In the genomic region with DNA sequence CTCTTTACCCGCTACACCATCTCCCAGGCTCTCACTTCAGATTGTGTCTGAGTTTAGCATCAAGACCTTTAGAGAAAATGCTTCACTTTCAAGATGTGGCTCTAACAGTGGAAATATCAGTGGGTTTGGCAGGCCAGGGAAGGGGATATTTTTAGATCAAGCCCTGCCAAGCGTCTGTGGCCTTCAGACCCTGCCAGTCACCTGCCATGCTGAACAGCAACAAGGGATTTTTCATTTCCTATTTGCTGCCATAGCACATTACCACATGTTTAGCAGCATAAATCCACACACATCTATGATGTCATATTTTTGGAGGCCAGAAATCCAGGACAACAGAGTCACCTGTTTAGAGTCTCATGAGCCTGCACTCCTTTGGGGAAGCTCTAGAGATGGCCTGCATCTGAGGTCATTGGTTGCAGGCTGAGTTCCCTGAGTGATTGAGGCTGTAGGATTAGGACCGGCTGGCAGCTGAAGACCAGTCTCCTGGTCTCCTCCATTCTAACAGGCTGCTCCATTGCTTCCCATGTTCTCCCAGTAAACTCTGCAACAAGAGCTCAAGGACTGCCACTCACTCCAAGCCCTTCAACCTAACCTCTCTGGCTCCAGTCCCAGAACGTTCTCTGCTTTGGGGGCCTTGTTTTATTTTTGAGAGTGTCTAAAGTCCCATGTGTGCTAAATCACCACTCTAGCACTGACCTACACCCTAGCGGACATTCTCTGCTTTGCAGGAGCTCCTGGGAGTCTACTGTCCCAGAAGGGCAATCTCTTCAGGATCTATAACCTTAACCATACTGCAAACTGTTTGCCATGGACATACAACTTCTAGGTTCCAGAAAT, we compare ENCODE assay signal across 12 mouse cellular contexts. TPM values are rescaled to one million over a fixed set of nuclear protein-coding genes. Genes with fewer than 3 reads are reported as not detected.
DNase-seq lines count a peak whose midpoint lies in the region; ATAC-seq and TF ChIP-seq lines count a peak whose summit lies in the region.
"Had no signal": no experiment of that assay in that cellular context is flagged by ENCODE, and none has a peak within 500 bp of the region (broad histone marks: within the 10 kb centered on the region; RNA-seq: fewer than 3 reads in every experiment).

No protein-coding gene starts in this region.

- DNase-seq in heart, adult 11 months = peak; percentile 93
- no peak for DNase-seq in heart, embryonic 10.5 days (ENCODE audit: low spot score)
- peak; percentile 25 to 47 for DNase-seq in heart, adult 9 months (ENCODE audit: low spot score in 2 of 2)
- peak; percentile 7 to 43 for DNase-seq in kidney, postnatal 25 days
- DNase-seq in c-Kit-positive CD71-positive TER-119-positive erythroid progenitor cells, embryonic 14.5 days (ENCODE audit: low spot score) = no peak
- DNase-seq in thymus, postnatal 25 days = no peak
- DNase-seq: B cell, adult 2 months; cerebellum, adult 9-11 months had no signal

- TF ChIP-seq CTCF in E14TG2a.4 (conservative IDR thresholded peaks at IDR 0.05; ENCODE audit: low read length) = peak; percentile 13; the same call in 1 of the 2 replicates

- no peak overlapping the region for H3K4me3 ChIP-seq in heart, embryonic 10.5 days
- no peak overlapping the region for H3K4me3 ChIP-seq in E14TG2a.4 (replicated peaks; ENCODE audit: low read length)
- H3K4me3 ChIP-seq: erythroblast, embryonic 14.5 days; hindbrain, embryonic 15.5 days had no signal

- H3K4me1 ChIP-seq in heart, embryonic 10.5 days = peaks cover 14% of the 10 kb centered on the region
- 0 out of 2 replicates have a peak, but pooled peaks cover 5% of the 10 kb centered on the region for H3K4me1 ChIP-seq in E14TG2a.4 (replicated peaks; ENCODE audit: low read depth, low read length)
- H3K4me1 ChIP-seq: hindbrain, embryonic 15.5 days had no signal

- no peaks in the 10 kb centered on the region for H3K9me3 ChIP-seq in heart, embryonic 10.5 days
- no peaks in the 10 kb centered on the region; the same call in 1 of the 2 replicates for H3K9me3 ChIP-seq in E14TG2a.4 (ENCODE audit: low read length)
- H3K9me3 ChIP-seq: hindbrain, embryonic 15.5 days had no signal

- H3K27me3 ChIP-seq in heart, embryonic 10.5 days (ENCODE audit: insufficient read depth, poor library complexity, severe bottlenecking) = no peaks in the 10 kb centered on the region
- H3K27me3 ChIP-seq in E14TG2a.4 (ENCODE audit: insufficient read depth, low read length) = no peaks in the 10 kb centered on the region
- H3K27me3 ChIP-seq: hindbrain, embryonic 15.5 days had no signal

- H3K27ac ChIP-seq in heart, embryonic 10.5 days = no peak overlapping the region
- H3K27ac ChIP-seq: hindbrain, embryonic 15.5 days had no signal

- ATAC-seq in erythroblast, adult 5-6 weeks (replicated peaks; ENCODE audit: low FRiP score, poor library complexity, severe bottlenecking) = no peak

- WGBS in heart, embryonic 10.5 days = 60% methylated on average over 5 of the region's 5 CpGs

- no peaks in the 10 kb centered on the region for H3K36me3 ChIP-seq in heart, embryonic 10.5 days
- no peaks in the 10 kb centered on the region for H3K36me3 ChIP-seq in E14TG2a.4 (ENCODE audit: insufficient read depth, low read length)
- H3K36me3 ChIP-seq: hindbrain, embryonic 15.5 days had no signal

RNA-seq across cellular contexts. Expression of gene Mrtfb, which starts 39.9 kb away (rescaled TPM):
- 13.7 and 20.4 TPM in 2 replicates for polyA plus RNA-seq in heart, embryonic 10.5 days (2016; fragmentation: Nextera tagmentation; extraction: Ambion mirVana)
- total RNA-seq in erythroblast, adult 5-6 weeks (2015; ENCODE audit: low replicate concordance) = 0.96 and 1.3 TPM in 2 replicates
- 1.1 and 1.2 TPM in 2 replicates for total RNA-seq in erythroblast, adult 5-6 weeks (2017; ENCODE audit: low replicate concordance)

Comparison
In these comparisons a context has a peak if more than half of its experiments do, and no peak if none do; other contexts are left out.
1. DNase-seq: peak in heart, adult 11 months (single experiment), heart, adult 9 months (2 of 2) and kidney, postnatal 25 days (2 of 2); none in heart, embryonic 10.5 days (single experiment), c-Kit-positive CD71-positive TER-119-positive erythroid progenitor cells, embryonic 14.5 days (single experiment) and thymus, postnatal 25 days (single experiment).